Mouse (Mus musculus) duodenum, adult 2 months (tissue): ENCODE results near the gene Zmynd19. TPM values are rescaled to one million over a fixed set of nuclear protein-coding genes. Genes with fewer than 3 reads are reported as not detected.

ENCODE experiments used
- polyA plus RNA-seq: library from polyadenylated mRNA; depleted of rRNA; stranded (reverse); fragments of >200 nt; gene quantifications from 2 replicates; pipeline ENCODE4 v1.2.3, GENCODE M21; 2012; ENCODE audit warnings: low replicate concordance; rRNA removed

Gene Zmynd19
- polyA plus RNA-seq = 2.6 and 3.9 TPM in 2 replicates

GRCm38 (mm10) chr2:24949421-24950188, at the start of gene Zmynd19:
Gene Zmynd19 (plus strand): TSS chr2:24949792.

GRCm38 (mm10) chr2:24918930-24919838, 30.4 kb upstream of the Zmynd19 start, which contains the start of gene Ehmt1:
Gene Ehmt1 (minus strand): TSS chr2:24919614.

GRCm38 (mm10) chr2:24935057-24935796, 14.4 kb upstream of the Zmynd19 start, which contains the start of gene Arrdc1:
Gene Arrdc1 (minus strand): TSS chr2:24935252.

GRCm38 (mm10) chr2:24962304-24963000, 12.9 kb downstream of the Zmynd19 start, which contains the start of gene Dph7:
Gene Dph7 (plus strand): TSS chr2:24962400.

GRCm38 (mm10) chr2:24974906-24975703, 25.5 kb downstream of the Zmynd19 start, which contains the start of gene Mrpl41:
Gene Mrpl41 (minus strand): TSS chr2:24975098.

GRCm38 (mm10) chr2:24975704-24976297, 26.2 kb downstream of the Zmynd19 start, which contains the start of gene Pnpla7:
Gene Pnpla7 (plus strand): TSS chr2:24976033.

Other genes starting within 250 kb of the Zmynd19 start
- gene Cacna1b, start 186.6 kb upstream of the Zmynd19 start, polyA plus RNA-seq = 2.7 and 10.0 TPM in 2 replicates
- gene Ehmt1, start 30.2 kb upstream of the Zmynd19 start, polyA plus RNA-seq = 23.9 and 28.4 TPM in 2 replicates
- gene Arrdc1, start 14.5 kb upstream of the Zmynd19 start, polyA plus RNA-seq = 202 and 206 TPM in 2 replicates
- gene Dph7, start 12.6 kb downstream of the Zmynd19 start, polyA plus RNA-seq = 3.8 and 4.7 TPM in 2 replicates
- gene Mrpl41, start 25.3 kb downstream of the Zmynd19 start, polyA plus RNA-seq = 20.6 and 22.1 TPM in 2 replicates
- 3.6 and 9.5 TPM in 2 replicates for gene Pnpla7, start 26.2 kb downstream of the Zmynd19 start, polyA plus RNA-seq
- 52.7 and 54.1 TPM in 2 replicates for gene Nsmf, start 104.6 kb downstream of the Zmynd19 start, polyA plus RNA-seq
- gene Entpd8, start 130.5 kb downstream of the Zmynd19 start, polyA plus RNA-seq = 121 and 257 TPM in 2 replicates
- gene Noxa1, start 145.4 kb downstream of the Zmynd19 start, polyA plus RNA-seq = 17.5 and 26.4 TPM in 2 replicates
- gene Nrarp, start 231.0 kb downstream of the Zmynd19 start, polyA plus RNA-seq = 42.6 and 53.2 TPM in 2 replicates
- 25.3 and 31.1 TPM in 2 replicates for gene Tor4a, start 247.1 kb downstream of the Zmynd19 start, polyA plus RNA-seq